Mouse (Mus musculus) spleen, adult 2 months (tissue): ENCODE data around the gene Melk.

Source experiments
- CTCF ChIP-seq: fragments of 200-500 bp; IDR thresholded peaks from 2 replicates; pipeline ENCODE4 v1.5.1; 2011; ENCODE audit warnings: mild to moderate bottlenecking, inconsistent platforms; ENCODE audit not compliant: insufficient read depth, insufficient read length, insufficient replicate concordance; ENCODE audit errors: extremely low read depth
- POLR2A ChIP-seq: fragments of 200-500 bp; IDR thresholded peaks from 2 replicates; pipeline ENCODE4 v1.6.1; 2011; ENCODE audit warnings: low read depth, low read length, inconsistent platforms

DNA sequence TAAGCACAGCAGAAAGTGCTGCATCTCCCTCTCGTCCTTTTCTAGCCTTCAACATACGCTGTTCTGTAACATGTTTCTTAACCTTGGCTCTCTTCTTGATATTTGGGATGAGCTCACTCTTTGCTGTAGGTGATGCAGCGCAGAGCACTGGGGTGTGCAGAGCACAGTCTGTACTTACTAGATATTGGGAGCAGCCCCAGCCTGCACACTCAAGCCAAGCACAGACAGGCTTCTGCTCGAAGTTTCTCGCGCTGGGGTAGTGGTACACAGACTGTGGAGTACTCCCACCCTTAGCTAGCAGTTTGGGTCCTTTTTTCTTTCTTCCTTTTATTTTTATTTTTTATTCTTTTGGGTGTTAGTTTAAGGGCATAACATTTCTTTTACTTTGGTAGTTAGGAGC lies 19.8 kb downstream of the Melk start:
- TF ChIP-seq CTCF (no peak), POLR2A (no peak)
